Mouse (Mus musculus) B cell, adult 62 days (primary cell): ENCODE results near the gene Sephs1. TPM values are rescaled to one million over a fixed set of nuclear protein-coding genes. Genes with fewer than 3 reads are reported as not detected.

Source experiments
- total RNA-seq: library from RNA; stranded (reverse); gene quantifications from 4 replicates; pipeline ENCODE4 v1.2.4, GENCODE M21; 2023

Gene Sephs1
- 17.9 to 21.7 TPM (median 19.6 TPM) in 4 replicates for total RNA-seq

DNA sequence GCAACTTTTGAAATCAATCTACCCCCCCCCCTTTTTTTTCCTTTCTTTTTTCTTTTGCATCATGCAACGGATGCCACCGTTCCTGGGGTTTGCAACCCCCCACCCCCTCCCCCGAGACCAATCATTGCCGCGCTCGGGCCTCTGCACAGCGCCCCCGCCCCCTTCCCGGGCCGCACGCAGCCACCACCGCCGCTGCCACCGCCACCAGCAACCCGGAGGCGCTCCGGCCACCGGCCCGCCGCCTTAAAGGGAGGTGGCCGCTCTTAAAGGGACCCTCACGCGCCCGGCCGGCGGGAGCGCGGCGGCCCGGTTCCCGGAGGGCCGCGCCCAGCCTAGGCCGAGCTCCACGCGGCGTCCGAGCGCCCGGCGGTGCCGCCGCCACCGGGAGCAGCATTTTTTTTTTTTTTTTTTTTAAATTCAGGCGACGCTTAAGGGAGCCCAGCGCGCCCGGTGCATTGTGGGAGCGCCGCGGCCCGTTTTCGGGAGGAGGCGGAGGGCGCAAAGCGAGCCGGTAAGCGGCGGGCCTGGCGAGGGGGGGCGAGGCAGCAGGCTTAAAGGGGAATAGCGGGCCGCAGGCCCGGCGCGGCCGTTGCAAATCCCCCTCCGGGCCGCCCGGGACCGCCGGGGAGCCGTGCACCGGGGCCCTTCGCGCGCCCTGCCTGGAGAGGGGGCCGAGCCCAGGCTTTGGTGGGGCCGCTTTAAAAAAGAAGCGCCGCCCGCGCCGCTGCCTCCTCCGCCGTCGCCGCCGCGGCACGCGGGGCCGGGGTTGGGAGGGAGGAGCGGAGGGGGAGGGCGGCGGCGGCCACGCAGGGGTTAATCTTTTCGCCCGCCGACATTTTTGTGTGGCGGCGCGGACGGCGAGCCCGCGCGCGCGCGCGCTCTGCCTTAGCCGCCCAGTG, at the start of gene Sephs1:
Gene Sephs1 (plus strand): TSS at position 215 of the 899 bp plus-strand sequence.

DNA sequence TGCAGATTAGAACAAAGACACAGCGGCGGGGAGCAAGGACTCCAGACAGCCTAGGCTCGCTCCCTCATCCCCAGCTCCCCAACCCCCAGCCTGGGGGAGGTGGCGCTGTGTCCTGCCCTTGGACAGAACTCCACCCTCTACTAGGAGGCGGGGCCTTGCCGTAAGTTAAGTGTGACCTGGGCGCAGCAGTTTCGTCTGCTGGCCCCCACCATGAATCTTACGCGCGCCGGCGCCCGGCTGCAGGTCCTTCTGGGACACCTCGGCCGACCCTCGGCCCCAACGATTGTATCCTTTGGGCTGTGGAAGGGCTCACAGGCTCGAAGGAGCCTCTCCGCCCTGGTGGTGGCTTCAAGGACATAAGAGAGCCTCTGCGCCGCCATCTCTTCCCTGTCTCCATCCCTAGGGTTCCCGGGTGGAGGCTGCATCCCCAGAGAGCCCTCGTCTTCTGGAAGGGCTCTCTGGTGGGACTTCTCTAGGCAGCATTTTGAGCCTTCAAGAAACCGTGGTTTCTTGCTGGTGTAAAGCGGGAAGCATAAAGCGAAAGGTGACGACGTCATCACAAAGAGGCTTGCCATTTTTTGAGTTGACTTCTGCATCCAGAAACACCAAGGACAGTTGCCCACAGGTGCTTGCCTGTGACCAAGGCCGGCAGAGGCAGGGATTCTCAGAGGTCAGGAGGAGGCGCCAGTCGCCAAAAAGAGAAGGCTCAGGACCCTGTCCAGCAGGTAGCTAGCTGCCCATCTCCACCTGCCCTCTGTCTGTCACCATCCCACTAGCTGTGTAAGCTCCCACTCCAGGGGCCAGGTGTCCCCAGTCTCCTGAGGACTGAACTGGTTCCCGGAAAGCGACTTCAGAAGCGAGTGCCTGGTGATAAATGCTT, 37.7 kb downstream of the Sephs1 start, which contains the start of gene Phyh:
Gene Phyh (plus strand): TSS at position 160 of the 880 bp plus-strand sequence.

Other genes with a start within 250 kb of the Sephs1 start
- gene Prpf18, start 229.5 kb upstream of the Sephs1 start, total RNA-seq = 36.7 to 39.3 TPM (median 38.6 TPM) in 4 replicates
- not detected in 4 replicates for gene Bend7, start 163.7 kb upstream of the Sephs1 start, total RNA-seq
- 38.5 to 48.5 TPM (median 45.3 TPM) in 4 replicates for gene Phyh, start 37.5 kb downstream of the Sephs1 start, total RNA-seq
- gene Ucma, start 94.6 kb downstream of the Sephs1 start, total RNA-seq = not detected in 4 replicates
- gene Mcm10, start 131.2 kb downstream of the Sephs1 start, total RNA-seq = 1.7 to 3.0 TPM (median 2.2 TPM) in 4 replicates
- 5.3 to 13.9 TPM (median 7.3 TPM) in 4 replicates for gene Optn, start 182.5 kb downstream of the Sephs1 start, total RNA-seq